Mouse (Mus musculus): ENCODE results near the gene Phactr3. TPM values are rescaled to one million over a fixed set of nuclear protein-coding genes. Genes with fewer than 3 reads are reported as not detected.

Phactr3 gene
- polyA plus RNA-seq, 1 experiment from 2014 or later, result 3.1 TPM

- no peaks in the 10 kb centered on the region for H3K36me3 ChIP-seq
- H3K4me1 ChIP-seq, result peaks cover 6% of the 10 kb centered on the region; the same call in 1 of the 2 replicates
- no peak overlapping the region for H3K4me2 ChIP-seq (replicated peaks)
- H3K9me3 ChIP-seq, result no peaks in the 10 kb centered on the region
- 74% methylated on average over 1 of the region's 1 CpGs for WGBS
- ATAC-seq (ENCODE audit: insufficient number of reproducible peaks, insufficient read depth, low FRiP score, low TSS enrichment), result no peak
- H3K4me3 ChIP-seq, result no peak overlapping the region
- H3K9ac ChIP-seq, result no peak overlapping the region
- no peak overlapping the region for H3K27ac ChIP-seq
- H3K27me3 ChIP-seq, result no peaks in the 10 kb centered on the region
Measured at GRCm38 (mm10) chr2:178197542-178197941, 78.8 kb downstream of the Phactr3 start.

DNA sequence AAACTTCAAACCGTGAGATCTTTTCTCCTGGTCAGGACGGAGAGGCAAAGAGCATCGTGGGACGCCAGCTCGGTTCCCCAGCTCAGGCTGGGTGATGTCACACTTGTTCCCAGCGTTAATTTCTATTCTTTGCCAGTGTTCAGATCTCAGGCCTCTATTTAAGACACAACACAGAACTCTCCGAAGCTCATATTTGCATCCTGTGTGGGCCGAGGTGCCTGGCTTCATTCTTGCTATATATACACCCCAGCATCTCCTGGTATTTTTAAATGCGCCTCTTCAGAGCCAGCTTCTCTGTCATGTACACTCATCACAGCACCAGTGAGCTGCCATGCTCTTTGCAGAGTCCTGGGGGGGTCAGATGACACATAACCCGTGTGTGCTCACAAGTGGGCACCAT is 85.7 kb downstream of the Phactr3 start:
- Histone ChIP-seq H3K4me3 (no peak overlapping the region), H3K4me1 (no peaks in the 10 kb centered on the region), H3K9me3 (no peaks in the 10 kb centered on the region), H3K27me3 (no peaks in the 10 kb centered on the region), H3K4me2 (replicated peaks) (no peak overlapping the region), H3K36me3 (no peaks in the 10 kb centered on the region), H3K27ac (no peak overlapping the region), H3K9ac (no peak overlapping the region)
- 87% methylated on average over 10 of the region's 10 CpGs for WGBS
- no peak for ATAC-seq (ENCODE audit: insufficient number of reproducible peaks, insufficient read depth, low FRiP score, low TSS enrichment)

- Histone ChIP-seq H3K4me2 (replicated peaks) (no peak overlapping the region), H3K9ac (no peak overlapping the region), H3K27ac (no peak overlapping the region), H3K9me3 (no peaks in the 10 kb centered on the region), H3K36me3 (no peaks in the 10 kb centered on the region), H3K27me3 (no peaks in the 10 kb centered on the region), H3K4me1 (peaks cover 6% of the 10 kb centered on the region), H3K4me3 (no peak overlapping the region)
- ATAC-seq (ENCODE audit: insufficient number of reproducible peaks, insufficient read depth, low FRiP score, low TSS enrichment), result no peak
- 60% methylated on average over 5 of the region's 5 CpGs for WGBS
Measured at GRCm38 (mm10) chr2:178208186-178208600, 89.4 kb downstream of the Phactr3 start.

DNA sequence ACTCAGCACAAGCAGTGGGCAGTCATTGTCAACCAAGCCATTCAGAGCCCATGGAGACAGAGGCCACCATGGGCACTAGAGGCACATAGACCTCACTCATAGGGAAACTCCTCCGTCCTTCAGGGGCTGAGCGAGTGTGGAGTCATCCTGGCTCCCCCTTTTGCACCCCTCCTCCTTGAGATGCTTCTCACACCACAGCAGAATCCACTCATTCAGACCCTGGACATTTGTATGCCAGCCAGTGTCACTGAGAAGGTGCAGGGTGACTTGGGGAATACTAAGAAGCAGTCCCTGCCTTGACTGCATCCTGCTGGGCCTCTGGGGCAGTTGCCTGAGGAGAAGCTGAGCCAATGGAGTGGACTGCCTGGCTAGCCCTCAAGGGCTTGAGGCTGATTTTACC is 95.1 kb downstream of the Phactr3 start:
- Histone ChIP-seq H3K36me3 (no peaks in the 10 kb centered on the region), H3K27ac (no peak overlapping the region), H3K4me3 (no peak overlapping the region), H3K4me1 (peaks cover 6% of the 10 kb centered on the region), H3K9ac (no peak overlapping the region), H3K27me3 (no peaks in the 10 kb centered on the region), H3K4me2 (replicated peaks) (no peak overlapping the region), H3K9me3 (no peaks in the 10 kb centered on the region)
- WGBS, result 80% methylated on average over 2 of the region's 2 CpGs
- no peak for ATAC-seq (ENCODE audit: insufficient number of reproducible peaks, insufficient read depth, low FRiP score, low TSS enrichment)

GRCm38 (mm10) chr2:178214531-178214930 is 95.8 kb downstream of the Phactr3 start:
- Histone ChIP-seq H3K27ac (no peak overlapping the region), H3K36me3 (no peaks in the 10 kb centered on the region), H3K9me3 (no peaks in the 10 kb centered on the region), H3K9ac (no peak overlapping the region), H3K4me1 (peaks cover 6% of the 10 kb centered on the region), H3K27me3 (no peaks in the 10 kb centered on the region), H3K4me3 (no peak overlapping the region), H3K4me2 (replicated peaks) (no peak overlapping the region)
- no peak for ATAC-seq (ENCODE audit: insufficient number of reproducible peaks, insufficient read depth, low FRiP score, low TSS enrichment)
- WGBS, result 91% methylated on average over 1 of the region's 1 CpGs

GRCm38 (mm10) chr2:178218461-178218860 is 99.7 kb downstream of the Phactr3 start:
- WGBS, result 74% methylated on average over 4 of the region's 4 CpGs
- ATAC-seq (ENCODE audit: insufficient number of reproducible peaks, insufficient read depth, low FRiP score, low TSS enrichment), result no peak
- no peak overlapping the region for H3K4me2 ChIP-seq (replicated peaks)
- no peaks in the 10 kb centered on the region for H3K27me3 ChIP-seq
- H3K36me3 ChIP-seq, result no peaks in the 10 kb centered on the region
- no peak overlapping the region for H3K4me3 ChIP-seq
- H3K27ac ChIP-seq, result no peak overlapping the region
- no peak overlapping the region for H3K9ac ChIP-seq
- no peaks in the 10 kb centered on the region for H3K4me1 ChIP-seq
- no peaks in the 10 kb centered on the region for H3K9me3 ChIP-seq

DNA sequence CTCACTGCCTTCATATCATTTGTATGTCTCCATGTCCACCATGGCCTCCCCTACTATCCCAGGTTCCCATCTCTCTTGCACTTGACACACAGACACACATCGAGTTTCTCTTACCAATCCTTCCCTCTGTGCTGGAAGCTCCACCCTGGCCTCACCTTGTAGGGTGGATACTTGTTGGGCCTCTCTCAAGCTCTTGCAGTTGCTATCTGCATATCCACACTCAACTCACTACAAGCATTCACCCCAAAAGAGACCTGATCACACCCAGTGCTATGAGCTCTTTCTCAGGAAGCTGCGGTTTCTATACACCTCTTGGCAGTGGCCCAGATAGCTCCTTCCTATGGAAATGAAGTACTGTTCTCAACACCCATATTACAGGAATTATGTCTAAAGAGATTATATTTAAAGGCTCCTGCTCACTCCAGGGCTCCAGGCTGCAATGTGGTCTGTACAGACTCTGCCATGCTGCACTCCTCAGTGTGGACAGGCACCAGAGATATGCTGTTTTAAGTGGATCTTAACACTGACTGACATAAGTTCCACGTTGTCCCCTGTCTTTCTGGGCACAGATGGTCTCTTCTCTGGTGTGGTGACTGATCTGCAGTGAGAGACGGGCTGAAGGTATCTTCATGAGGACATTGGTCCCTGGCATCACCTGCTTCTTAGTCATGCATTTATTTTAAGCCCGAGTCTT is 100.8 kb downstream of the Phactr3 start:
- Histone ChIP-seq H3K4me2 (replicated peaks) (no peak overlapping the region), H3K27ac (no peak overlapping the region), H3K4me3 (no peak overlapping the region), H3K36me3 (no peaks in the 10 kb centered on the region), H3K27me3 (no peaks in the 10 kb centered on the region), H3K9me3 (no peaks in the 10 kb centered on the region), H3K9ac (no peak overlapping the region), H3K4me1 (no peaks in the 10 kb centered on the region)
- no peak for ATAC-seq (ENCODE audit: insufficient number of reproducible peaks, insufficient read depth, low FRiP score, low TSS enrichment)
- WGBS, result 81% methylated on average over 5 of the region's 5 CpGs

- Histone ChIP-seq H3K4me1 (no peaks in the 10 kb centered on the region), H3K27me3 (no peaks in the 10 kb centered on the region), H3K9me3 (no peaks in the 10 kb centered on the region), H3K4me2 (replicated peaks) (no peak overlapping the region), H3K4me3 (no peak overlapping the region), H3K36me3 (no peaks in the 10 kb centered on the region), H3K9ac (no peak overlapping the region), H3K27ac (no peak overlapping the region)
- ATAC-seq (ENCODE audit: insufficient number of reproducible peaks, insufficient read depth, low FRiP score, low TSS enrichment), result no peak
- 81% methylated on average over 3 of the region's 3 CpGs for WGBS
Measured at GRCm38 (mm10) chr2:178220148-178220717, 101.5 kb downstream of the Phactr3 start.

DNA sequence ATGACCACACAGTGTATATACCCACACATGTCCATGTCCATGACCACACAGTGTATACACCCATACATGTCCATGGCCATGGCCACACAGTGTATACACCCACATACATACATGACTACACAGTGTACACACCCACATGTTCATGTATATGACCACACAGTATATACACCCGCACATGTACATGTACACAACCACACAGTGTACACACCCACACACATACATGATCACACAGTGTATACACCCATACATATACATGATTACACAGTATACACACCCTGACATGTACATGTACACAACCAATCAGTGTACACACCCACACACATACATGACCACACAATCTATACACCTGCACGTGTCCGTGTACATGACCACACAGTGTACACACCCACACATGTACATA is 102.2 kb downstream of the Phactr3 start:
- peak; percentile 69; the same call in 1 of the 2 replicates for ATAC-seq (ENCODE audit: insufficient number of reproducible peaks, insufficient read depth, low FRiP score, low TSS enrichment)
- Histone ChIP-seq H3K4me2 (replicated peaks) (no peak overlapping the region), H3K9ac (no peak overlapping the region), H3K4me3 (no peak overlapping the region), H3K9me3 (no peaks in the 10 kb centered on the region), H3K36me3 (no peaks in the 10 kb centered on the region), H3K27ac (no peak overlapping the region), H3K27me3 (no peaks in the 10 kb centered on the region), H3K4me1 (no peaks in the 10 kb centered on the region)
- 97% methylated on average over 3 of the region's 3 CpGs for WGBS

- H3K4me3 ChIP-seq, result no peak overlapping the region
- H3K4me2 ChIP-seq (replicated peaks), result no peak overlapping the region
- ATAC-seq (ENCODE audit: insufficient number of reproducible peaks, insufficient read depth, low FRiP score, low TSS enrichment), result no peak
- H3K36me3 ChIP-seq, result no peaks in the 10 kb centered on the region
- H3K27ac ChIP-seq, result no peak overlapping the region
- H3K9ac ChIP-seq, result no peak overlapping the region
- H3K9me3 ChIP-seq, result peaks cover 6% of the 10 kb centered on the region
- 81% methylated on average over 8 of the region's 8 CpGs for WGBS
- no peaks in the 10 kb centered on the region for H3K4me1 ChIP-seq
- no peaks in the 10 kb centered on the region for H3K27me3 ChIP-seq
Measured at GRCm38 (mm10) chr2:178229231-178229630, 110.5 kb downstream of the Phactr3 start.

GRCm38 (mm10) chr2:178233487-178233886 is 114.7 kb downstream of the Phactr3 start:
- Histone ChIP-seq H3K4me3 (no peak overlapping the region), H3K9me3 (peaks cover 6% of the 10 kb centered on the region), H3K36me3 (no peaks in the 10 kb centered on the region), H3K4me2 (replicated peaks) (no peak overlapping the region), H3K27me3 (no peaks in the 10 kb centered on the region), H3K4me1 (no peaks in the 10 kb centered on the region), H3K27ac (no peak overlapping the region), H3K9ac (no peak overlapping the region)
- ATAC-seq (ENCODE audit: insufficient number of reproducible peaks, insufficient read depth, low FRiP score, low TSS enrichment), result no peak
- WGBS, result 80% methylated on average over 5 of the region's 5 CpGs

GRCm38 (mm10) chr2:178237056-178237455 is 118.3 kb downstream of the Phactr3 start:
- no peak overlapping the region for H3K9ac ChIP-seq
- WGBS, result 83% methylated on average over 3 of the region's 3 CpGs
- H3K27ac ChIP-seq, result no peak overlapping the region
- no peaks in the 10 kb centered on the region for H3K9me3 ChIP-seq
- H3K4me2 ChIP-seq (replicated peaks), result no peak overlapping the region
- no peak overlapping the region for H3K4me3 ChIP-seq
- H3K36me3 ChIP-seq, result no peaks in the 10 kb centered on the region
- no peak for ATAC-seq (ENCODE audit: insufficient number of reproducible peaks, insufficient read depth, low FRiP score, low TSS enrichment)
- no peaks in the 10 kb centered on the region for H3K27me3 ChIP-seq
- peaks cover 4% of the 10 kb centered on the region; the same call in 1 of the 2 replicates for H3K4me1 ChIP-seq

Measured in embryonic facial prominence, embryonic 12.5 days (tissue).